Mouse (Mus musculus): Measurements from ENCODE around the gene Nr1d1. TPM values are rescaled to one million over a fixed set of nuclear protein-coding genes. Genes with fewer than 3 reads are reported as not detected.

Nr1d1 gene
- polyA plus RNA-seq, 1 experiment from 2014 or later = 3.9 TPM

DNA sequence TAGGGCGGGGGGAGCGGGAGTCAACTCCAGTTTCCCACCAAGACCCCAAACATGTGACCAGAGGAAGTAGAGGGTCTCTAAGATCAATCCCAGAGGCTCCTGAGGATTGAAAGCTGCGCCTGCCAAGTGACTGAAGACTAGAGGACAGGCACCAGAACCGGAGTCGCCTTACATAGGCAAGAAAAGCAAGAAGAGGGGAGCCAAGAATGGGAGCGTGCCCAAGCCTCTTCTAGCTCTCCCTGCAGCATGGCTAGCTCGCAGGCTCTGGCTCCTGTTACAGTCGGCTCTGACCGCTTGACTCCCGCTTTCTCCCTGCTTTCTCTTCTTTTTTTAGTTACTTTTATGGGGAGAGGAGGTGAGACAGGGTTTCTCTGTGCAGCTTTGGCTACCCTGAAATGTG, 10.1 kb upstream of the Nr1d1 start:
- peak overlapping the region; percentile 77 for H3K27ac ChIP-seq (ENCODE audit: low read depth, low read length)
- no peaks in the 10 kb centered on the region; the same call in 1 of the 2 replicates for H3K36me3 ChIP-seq (ENCODE audit: control insufficient read depth, insufficient read depth, low read length)
- no peaks in the 10 kb centered on the region for H3K27me3 ChIP-seq (ENCODE audit: control insufficient read depth, insufficient read depth, low read length)
- no peaks in the 10 kb centered on the region for H3K9me3 ChIP-seq (ENCODE audit: control insufficient read depth, low read length)
- no peak overlapping the region for H3K4me3 ChIP-seq (ENCODE audit: low read depth, low read length)
- no peak overlapping the region for H3K4me2 ChIP-seq (ENCODE audit: low read depth, low read length)
- WGBS = 67% methylated on average over 10 of the region's 10 CpGs
- no peak overlapping the region for H3K9ac ChIP-seq (replicated peaks; ENCODE audit: low read depth, low read length)
- H3K4me1 ChIP-seq (ENCODE audit: control insufficient read depth, insufficient read depth, low read length) = peaks cover 33% of the 10 kb centered on the region; the same call in 1 of the 2 replicates
- no peak for ATAC-seq (ENCODE audit: low read depth)

DNA sequence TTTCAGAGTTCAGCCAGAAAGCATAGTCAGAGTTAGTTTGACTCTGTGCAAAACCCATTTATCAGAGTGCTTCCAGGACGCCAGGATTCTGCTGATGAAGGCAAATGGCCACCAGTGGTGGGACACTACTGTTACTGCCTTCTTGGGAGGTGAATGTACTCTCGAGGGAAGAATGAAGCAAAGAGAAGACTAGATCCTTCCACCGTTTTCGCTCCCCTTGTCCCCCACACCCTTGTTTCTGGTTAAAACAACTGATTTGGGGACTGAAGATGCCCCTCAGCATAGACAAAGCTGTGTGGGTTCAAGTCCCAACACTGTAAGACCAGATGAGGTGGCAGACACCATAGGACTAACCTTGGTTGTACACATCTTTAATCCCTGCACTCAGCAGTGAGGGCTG, 9.0 kb upstream of the Nr1d1 start:
- ATAC-seq (ENCODE audit: low read depth) = no peak
- H3K4me1 ChIP-seq (ENCODE audit: control insufficient read depth, insufficient read depth, low read length) = peaks cover 33% of the 10 kb centered on the region; the same call in 1 of the 2 replicates
- no peaks in the 10 kb centered on the region for H3K27me3 ChIP-seq (ENCODE audit: control insufficient read depth, insufficient read depth, low read length)
- no peak overlapping the region for H3K4me2 ChIP-seq (ENCODE audit: low read depth, low read length)
- no peak overlapping the region for H3K9ac ChIP-seq (replicated peaks; ENCODE audit: low read depth, low read length)
- H3K27ac ChIP-seq (ENCODE audit: low read depth, low read length) = no peak overlapping the region
- H3K9me3 ChIP-seq (ENCODE audit: control insufficient read depth, low read length) = no peaks in the 10 kb centered on the region
- 72% methylated on average over 4 of the region's 4 CpGs for WGBS
- no peaks in the 10 kb centered on the region; the same call in 1 of the 2 replicates for H3K36me3 ChIP-seq (ENCODE audit: control insufficient read depth, insufficient read depth, low read length)
- no peak overlapping the region for H3K4me3 ChIP-seq (ENCODE audit: low read depth, low read length)

DNA sequence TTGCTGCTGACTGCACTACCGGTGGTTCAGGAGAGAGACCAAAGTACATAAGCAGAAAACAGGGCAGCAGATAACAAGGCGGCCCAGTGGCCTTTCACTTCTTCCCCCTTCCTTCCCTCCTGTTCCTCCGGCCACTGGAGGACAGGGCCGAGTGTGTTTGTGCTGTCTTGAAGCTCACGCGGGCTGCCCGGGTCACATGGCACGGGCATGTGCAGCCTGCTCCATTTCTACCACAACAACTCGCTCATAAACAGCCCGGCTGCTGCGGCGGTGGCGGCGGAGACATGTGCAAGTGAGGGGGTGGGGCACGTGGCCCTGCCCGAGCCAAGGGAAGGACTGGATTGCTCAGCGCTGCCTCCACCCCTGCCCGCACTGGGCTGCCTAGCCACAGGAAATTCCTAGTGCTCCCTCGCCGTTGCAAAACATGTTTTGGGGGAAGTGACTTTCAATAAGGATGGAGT, 8.1 kb upstream of the Nr1d1 start:
- under 1% methylated on average over 20 of the region's 20 CpGs for WGBS
- Histone ChIP-seq H3K9ac (replicated peaks; ENCODE audit: low read depth, low read length) (peak overlapping the region; percentile 8), H3K36me3 (ENCODE audit: control insufficient read depth, insufficient read depth, low read length) (no peaks in the 10 kb centered on the region; the same call in 1 of the 2 replicates), H3K27me3 (ENCODE audit: control insufficient read depth, insufficient read depth, low read length) (no peaks in the 10 kb centered on the region), H3K4me1 (ENCODE audit: control insufficient read depth, insufficient read depth, low read length) (peaks cover 33% of the 10 kb centered on the region; the same call in 1 of the 2 replicates), H3K9me3 (ENCODE audit: control insufficient read depth, low read length) (no peaks in the 10 kb centered on the region), H3K4me2 (ENCODE audit: low read depth, low read length) (peak overlapping the region; percentile 39), H3K27ac (ENCODE audit: low read depth, low read length) (peak overlapping the region; percentile 83), H3K4me3 (ENCODE audit: low read depth, low read length) (no peak overlapping the region)
- ATAC-seq (ENCODE audit: low read depth) = peak; percentile 49; the same call in 1 of the 2 replicates

GRCm38 (mm10) chr11:98782651-98783235, 7.6 kb upstream of the Nr1d1 start:
- Histone ChIP-seq H3K36me3 (ENCODE audit: control insufficient read depth, insufficient read depth, low read length) (no peaks in the 10 kb centered on the region; the same call in 1 of the 2 replicates), H3K9ac (replicated peaks; ENCODE audit: low read depth, low read length) (peak overlapping the region; percentile 8), H3K4me2 (ENCODE audit: low read depth, low read length) (peak overlapping the region; percentile 39), H3K27me3 (ENCODE audit: control insufficient read depth, insufficient read depth, low read length) (no peaks in the 10 kb centered on the region), H3K9me3 (ENCODE audit: control insufficient read depth, low read length) (no peaks in the 10 kb centered on the region), H3K4me3 (ENCODE audit: low read depth, low read length) (no peak overlapping the region), H3K4me1 (ENCODE audit: control insufficient read depth, insufficient read depth, low read length) (peaks cover 33% of the 10 kb centered on the region; the same call in 1 of the 2 replicates), H3K27ac (ENCODE audit: low read depth, low read length) (peak overlapping the region; percentile 83)
- ATAC-seq (ENCODE audit: low read depth) = no peak
- WGBS = 4% methylated on average over 17 of the region's 17 CpGs

GRCm38 (mm10) chr11:98781851-98782512, 6.8 kb upstream of the Nr1d1 start:
- no peaks in the 10 kb centered on the region for H3K27me3 ChIP-seq (ENCODE audit: control insufficient read depth, insufficient read depth, low read length)
- peak overlapping the region; percentile 83 for H3K27ac ChIP-seq (ENCODE audit: low read depth, low read length)
- H3K9me3 ChIP-seq (ENCODE audit: control insufficient read depth, low read length) = no peaks in the 10 kb centered on the region
- ATAC-seq (ENCODE audit: low read depth) = no peak
- H3K36me3 ChIP-seq (ENCODE audit: control insufficient read depth, insufficient read depth, low read length) = no peaks in the 10 kb centered on the region; the same call in 1 of the 2 replicates
- no peak overlapping the region for H3K4me3 ChIP-seq (ENCODE audit: low read depth, low read length)
- H3K4me2 ChIP-seq (ENCODE audit: low read depth, low read length) = peak overlapping the region; percentile 39; the same call in 1 of the 2 replicates
- peaks cover 34% of the 10 kb centered on the region; the same call in 1 of the 2 replicates for H3K4me1 ChIP-seq (ENCODE audit: control insufficient read depth, insufficient read depth, low read length)
- no peak overlapping the region for H3K9ac ChIP-seq (replicated peaks; ENCODE audit: low read depth, low read length)
- 16% methylated on average over 13 of the region's 14 CpGs for WGBS

- Histone ChIP-seq H3K27ac (ENCODE audit: low read depth, low read length) (0 out of 2 replicates have a peak overlapping the region, but pooled peaks have one; percentile 22), H3K4me2 (ENCODE audit: low read depth, low read length) (no peak overlapping the region), H3K27me3 (ENCODE audit: control insufficient read depth, insufficient read depth, low read length) (no peaks in the 10 kb centered on the region), H3K9ac (replicated peaks; ENCODE audit: low read depth, low read length) (no peak overlapping the region), H3K9me3 (ENCODE audit: control insufficient read depth, low read length) (no peaks in the 10 kb centered on the region), H3K36me3 (ENCODE audit: control insufficient read depth, insufficient read depth, low read length) (no peaks in the 10 kb centered on the region), H3K4me3 (ENCODE audit: low read depth, low read length) (no peak overlapping the region), H3K4me1 (ENCODE audit: control insufficient read depth, insufficient read depth, low read length) (peaks cover 43% of the 10 kb centered on the region)
- no peak for ATAC-seq (ENCODE audit: low read depth)
Observed at GRCm38 (mm10) chr11:98777888-98778287, 2.8 kb upstream of the Nr1d1 start.

DNA sequence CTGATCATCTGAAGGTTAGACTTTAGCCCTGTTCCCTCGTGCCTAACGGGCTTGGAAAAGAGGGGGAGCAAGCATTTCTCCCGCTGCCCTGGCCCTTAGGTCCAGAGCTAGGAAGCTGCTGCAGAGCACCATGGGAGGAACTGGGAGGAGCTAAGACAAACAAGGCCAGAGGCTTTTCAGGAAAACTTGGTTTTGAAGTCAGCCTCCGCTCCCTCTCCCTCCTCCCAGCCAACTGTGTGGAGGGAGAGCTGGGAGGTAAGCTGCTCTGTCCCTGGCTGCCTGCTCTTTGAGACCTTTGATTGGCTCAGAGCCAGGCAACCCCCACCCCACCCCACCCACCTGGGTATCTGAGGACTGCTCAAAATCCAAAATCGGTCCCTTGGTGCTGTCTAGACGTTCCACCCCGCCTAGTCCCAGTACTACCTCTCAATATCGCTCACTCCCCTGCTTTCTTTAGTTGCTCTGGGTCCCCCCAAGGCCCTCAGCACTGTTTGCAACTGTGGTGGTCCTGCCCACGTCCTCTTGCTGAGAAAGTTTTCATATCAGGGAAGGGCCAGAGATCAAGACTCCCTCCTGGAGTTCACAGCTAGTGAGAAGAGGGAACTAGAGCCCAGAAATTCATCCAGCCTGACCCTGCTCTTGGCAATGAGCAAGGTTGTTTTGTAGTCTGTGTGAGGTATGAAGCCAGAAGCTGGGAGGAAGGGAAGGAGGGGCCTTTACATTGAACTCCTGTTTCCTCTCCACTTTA, 1.9 kb upstream of the Nr1d1 start:
- Histone ChIP-seq H3K27me3 (ENCODE audit: control insufficient read depth, insufficient read depth, low read length) (no peaks in the 10 kb centered on the region), H3K36me3 (ENCODE audit: control insufficient read depth, insufficient read depth, low read length) (no peaks in the 10 kb centered on the region), H3K27ac (ENCODE audit: low read depth, low read length) (no peak overlapping the region; the same call in 1 of the 2 replicates), H3K9me3 (ENCODE audit: control insufficient read depth, low read length) (no peaks in the 10 kb centered on the region), H3K4me3 (ENCODE audit: low read depth, low read length) (no peak overlapping the region), H3K4me2 (ENCODE audit: low read depth, low read length) (no peak overlapping the region), H3K4me1 (ENCODE audit: control insufficient read depth, insufficient read depth, low read length) (peaks cover 40% of the 10 kb centered on the region), H3K9ac (replicated peaks; ENCODE audit: low read depth, low read length) (0 out of 2 replicates have a peak overlapping the region, but pooled peaks have one; percentile 8)
- no peak for ATAC-seq (ENCODE audit: low read depth)
- WGBS = 17% methylated on average over 9 of the region's 9 CpGs

- Histone ChIP-seq H3K27me3 (ENCODE audit: control insufficient read depth, insufficient read depth, low read length) (no peaks in the 10 kb centered on the region), H3K9ac (replicated peaks; ENCODE audit: low read depth, low read length) (peak overlapping the region; percentile 8; the same call in 1 of the 2 replicates), H3K27ac (ENCODE audit: low read depth, low read length) (peak overlapping the region; percentile 64), H3K36me3 (ENCODE audit: control insufficient read depth, insufficient read depth, low read length) (peaks cover 3% of the 10 kb centered on the region; the same call in 1 of the 2 replicates), H3K9me3 (ENCODE audit: control insufficient read depth, low read length) (no peaks in the 10 kb centered on the region), H3K4me3 (ENCODE audit: low read depth, low read length) (no peak overlapping the region), H3K4me1 (ENCODE audit: control insufficient read depth, insufficient read depth, low read length) (peaks cover 34% of the 10 kb centered on the region), H3K4me2 (ENCODE audit: low read depth, low read length) (peak overlapping the region; percentile 84)
- no peak for ATAC-seq (ENCODE audit: low read depth)
- WGBS = 36% methylated on average over 12 of the region's 12 CpGs
Observed at GRCm38 (mm10) chr11:98776052-98776764, 1.1 kb upstream of the Nr1d1 start.
